23 mouse cellular contexts compared by ENCODE assay signal in genomic region chr1:62699801-62700200, GRCm38 (mm10). TPM values are rescaled to one million over a fixed set of nuclear protein-coding genes. Genes with fewer than 3 reads are reported as not detected.
DNase-seq lines count a peak whose midpoint lies in the region; ATAC-seq and TF ChIP-seq lines count a peak whose summit lies in the region.
"Had no signal": no experiment of that assay in that cellular context is flagged by ENCODE, and none has a peak within 500 bp of the region (broad histone marks: within the 10 kb centered on the region; RNA-seq: fewer than 3 reads in every experiment).

No protein-coding gene starts in this region.

- no peak for TF ChIP-seq POLR2A in kidney, adult 2 months (IDR thresholded peaks at IDR 0.05; ENCODE audit: low read depth, low read length)
- TF ChIP-seq POLR2A in brain, embryonic 14.5 days (IDR thresholded peaks at IDR 0.05; ENCODE audit: borderline replicate concordance, extremely low read depth, insufficient read depth, insufficient read length, poor library complexity, severe bottlenecking), result no peak

- 54% methylated on average over 4 of the region's 4 CpGs for WGBS in intestine, embryonic 16.5 days
- 38% methylated on average over 4 of the region's 4 CpGs for WGBS in intestine, postnatal 0 days
- WGBS in kidney, adult 2 months, result 44% methylated on average over 4 of the region's 4 CpGs
- 43% methylated on average over 4 of the region's 4 CpGs for WGBS in kidney, embryonic 16.5 days

- no peaks in the 10 kb centered on the region for H3K36me3 ChIP-seq in intestine, embryonic 16.5 days (ENCODE audit: control insufficient read depth, insufficient read depth, low read length)
- no peaks in the 10 kb centered on the region for H3K36me3 ChIP-seq in intestine, postnatal 0 days (ENCODE audit: control insufficient read depth, insufficient read depth)
- no peaks in the 10 kb centered on the region for H3K36me3 ChIP-seq in kidney, adult 2 months (ENCODE audit: control insufficient read depth, insufficient read depth, low read length)
- no peaks in the 10 kb centered on the region for H3K36me3 ChIP-seq in kidney, embryonic 16.5 days (ENCODE audit: insufficient read depth, low read length)
- H3K36me3 ChIP-seq: G1E had no signal

- H3K9me3 ChIP-seq in intestine, embryonic 16.5 days (ENCODE audit: control insufficient read depth, low read length), result no peaks in the 10 kb centered on the region
- no peaks in the 10 kb centered on the region for H3K9me3 ChIP-seq in intestine, postnatal 0 days (ENCODE audit: control insufficient read depth)
- H3K9me3 ChIP-seq in kidney, embryonic 16.5 days (ENCODE audit: low read length), result no peaks in the 10 kb centered on the region

- ATAC-seq in intestine, embryonic 16.5 days, result peak; percentile 29; the same call in 1 of the 2 replicates
- ATAC-seq in intestine, postnatal 0 days, result no peak
- no peak for ATAC-seq in kidney, embryonic 16.5 days (ENCODE audit: low FRiP score, low TSS enrichment)
- ATAC-seq: activated CD4-positive, CD25-positive, alpha-beta regulatory T cell, adult 4 months; CD4-positive, CD25-positive, alpha-beta regulatory T cell, adult 4 months; Patski had no signal

- H3K9ac ChIP-seq in intestine, embryonic 16.5 days (ENCODE audit: low read depth, low read length), result no peak overlapping the region
- H3K9ac ChIP-seq in intestine, postnatal 0 days (ENCODE audit: low read depth, low read length), result no peak overlapping the region
- no peak overlapping the region for H3K9ac ChIP-seq in kidney, embryonic 16.5 days (replicated peaks; ENCODE audit: low read length)

- peaks cover 20% of the 10 kb centered on the region for H3K4me1 ChIP-seq in intestine, embryonic 16.5 days (ENCODE audit: control insufficient read depth, insufficient read depth, low read length)
- H3K4me1 ChIP-seq in intestine, postnatal 0 days (replicated peaks; ENCODE audit: control insufficient read depth, insufficient read depth, low read length), result peaks cover 5% of the 10 kb centered on the region; the same call in 1 of the 2 replicates
- 0 out of 2 replicates have a peak, but pooled peaks cover 3% of the 10 kb centered on the region for H3K4me1 ChIP-seq in kidney, adult 2 months (ENCODE audit: control insufficient read depth, insufficient read depth, low read length)
- H3K4me1 ChIP-seq in kidney, embryonic 16.5 days (ENCODE audit: insufficient read depth, low read length), result peaks cover 32% of the 10 kb centered on the region; the same call in 1 of the 2 replicates

- no peak for TF ChIP-seq CTCF in intestine, postnatal 0 days (IDR thresholded peaks at IDR 0.05; ENCODE audit: low read depth)
- TF ChIP-seq CTCF in kidney, adult 2 months (conservative IDR thresholded peaks at IDR 0.05; ENCODE audit: insufficient read depth, insufficient read length, low read depth, low read length), result no peak
- TF ChIP-seq CTCF in brain, embryonic 14.5 days (IDR thresholded peaks at IDR 0.05; ENCODE audit: borderline replicate concordance, extremely low read depth, insufficient read depth, insufficient read length), result no peak

- H3K4me2 ChIP-seq in intestine, embryonic 16.5 days (ENCODE audit: low read depth, low read length), result no peak overlapping the region
- no peak overlapping the region for H3K4me2 ChIP-seq in intestine, postnatal 0 days (replicated peaks; ENCODE audit: low read depth)
- no peak overlapping the region for H3K4me2 ChIP-seq in kidney, embryonic 16.5 days (replicated peaks; ENCODE audit: low read depth, low read length)

- DNase-seq in kidney, adult 2 months, result peak; percentile 58
- no peak for DNase-seq in kidney, adult 11 months
- peak; percentile 57 for DNase-seq in kidney, adult 9 months
- peak; percentile 18 for DNase-seq in brain, embryonic 14.5 days (ENCODE audit: low read depth)
- no peak for DNase-seq in lung, postnatal 10 days
- DNase-seq: adrenal gland, adult 2 months; adrenal gland, adult 8-10 months; adrenal gland, postnatal 10 days; adrenal gland, postnatal 14 days; adrenal gland, postnatal 25 days; adrenal gland, postnatal 36 days; B cell, adult 2 months; cerebellum, adult 11 months; cerebellum, adult 11-12 months; cerebellum, adult 18-20 months had no signal

- H3K27me3 ChIP-seq in intestine, embryonic 16.5 days (replicated peaks; ENCODE audit: control insufficient read depth, insufficient read depth, low read length), result no peaks in the 10 kb centered on the region
- peaks cover 3% of the 10 kb centered on the region; the same call in 1 of the 2 replicates for H3K27me3 ChIP-seq in intestine, postnatal 0 days (replicated peaks; ENCODE audit: control insufficient read depth, insufficient read depth, low read length)
- H3K27me3 ChIP-seq in kidney, adult 2 months (replicated peaks; ENCODE audit: control insufficient read depth, insufficient read depth, low read length), result no peaks in the 10 kb centered on the region; the same call in none of the 2 replicates
- H3K27me3 ChIP-seq in kidney, embryonic 16.5 days (ENCODE audit: insufficient read depth, low read length), result peaks cover 25% of the 10 kb centered on the region
- H3K27me3 ChIP-seq: CH12.LX, Patski had no signal

- no peak overlapping the region for H3K27ac ChIP-seq in intestine, embryonic 16.5 days (ENCODE audit: low read length)
- H3K27ac ChIP-seq in intestine, postnatal 0 days (ENCODE audit: low read depth, low read length), result no peak overlapping the region
- no peak overlapping the region for H3K27ac ChIP-seq in kidney, adult 2 months (ENCODE audit: insufficient read depth, low read depth, low read length)
- no peak overlapping the region for H3K27ac ChIP-seq in kidney, embryonic 16.5 days (ENCODE audit: low read length)

- H3K4me3 ChIP-seq in intestine, embryonic 16.5 days (ENCODE audit: low read length), result no peak overlapping the region
- H3K4me3 ChIP-seq in intestine, postnatal 0 days (ENCODE audit: low read depth, low read length), result no peak overlapping the region
- H3K4me3 ChIP-seq in kidney, adult 2 months (ENCODE audit: insufficient read depth, low read depth, low read length), result no peak overlapping the region
- H3K4me3 ChIP-seq in kidney, embryonic 16.5 days (ENCODE audit: low read length), result no peak overlapping the region

RNA-seq across cellular contexts. Expression of gene Nrp2, which starts 3.3 kb away (rescaled TPM):
- polyA plus RNA-seq in intestine, embryonic 16.5 days (2015; fragmentation: Nextera tagmentation; extraction: Ambion mirVana), result 23.0 and 23.7 TPM in 2 replicates
- polyA plus RNA-seq in intestine, postnatal 0 days (2015; fragmentation: Nextera tagmentation; extraction: Ambion mirVana), result 11.7 and 12.7 TPM in 2 replicates
- polyA plus RNA-seq in kidney, adult 2 months (2012; rRNA removed), result 16.2 and 17.1 TPM in 2 replicates
- 10.2 and 11.2 TPM in 2 replicates for polyA plus RNA-seq in kidney, embryonic 16.5 days (2015; fragmentation: Nextera tagmentation; extraction: Ambion mirVana)
- 53.3 and 66.5 TPM in 2 replicates for polyA plus RNA-seq in brain, embryonic 14.5 days (2012; rRNA removed)

Comparison
In these comparisons a context has a peak if more than half of its experiments do, and no peak if none do; other contexts are left out.
1. DNase-seq: peak in kidney, adult 2 months (single experiment), kidney, adult 9 months (single experiment) and brain, embryonic 14.5 days (single experiment); none in kidney, adult 11 months (single experiment) and lung, postnatal 10 days (single experiment).